Mouse (Mus musculus) lung, postnatal 10 days (tissue): ENCODE results near the gene Abat.

Experiments used
- DNase-seq: peaks from one replicate; pipeline ENCODE4 v3.0.0; 2021

Abat gene

GRCm38 (mm10) chr16:8576901-8577300, 63.7 kb downstream of the Abat start:
- DNase-seq, result no peak

GRCm38 (mm10) chr16:8578326-8578725, 65.1 kb downstream of the Abat start:
- no peak for DNase-seq

GRCm38 (mm10) chr16:8579546-8579945, 66.3 kb downstream of the Abat start:
- DNase-seq, result no peak

- DNase-seq, result no peak
Measured at GRCm38 (mm10) chr16:8581661-8582239, 68.5 kb downstream of the Abat start.

GRCm38 (mm10) chr16:8582579-8583295, 69.5 kb downstream of the Abat start:
- DNase-seq, result no peak

GRCm38 (mm10) chr16:8584248-8584647, 71.0 kb downstream of the Abat start:
- DNase-seq, result no peak

- DNase-seq, result no peak
Measured at GRCm38 (mm10) chr16:8585056-8585455, 71.8 kb downstream of the Abat start.

- peak; percentile 47 for DNase-seq
Measured at GRCm38 (mm10) chr16:8595411-8595810, 82.2 kb downstream of the Abat start.

GRCm38 (mm10) chr16:8596336-8596735, 83.1 kb downstream of the Abat start:
- no peak for DNase-seq

GRCm38 (mm10) chr16:8597516-8597915, 84.3 kb downstream of the Abat start:
- DNase-seq, result no peak

- DNase-seq, result no peak
Measured at GRCm38 (mm10) chr16:8603789-8604188, 90.6 kb downstream of the Abat start.

- DNase-seq, result no peak
Measured at GRCm38 (mm10) chr16:8610397-8610796, 97.2 kb downstream of the Abat start.

- DNase-seq, result no peak
Measured at GRCm38 (mm10) chr16:8612214-8613005, 99.2 kb downstream of the Abat start.

GRCm38 (mm10) chr16:8613039-8613438, 99.8 kb downstream of the Abat start:
- no peak for DNase-seq

- no peak for DNase-seq
Measured at GRCm38 (mm10) chr16:8613447-8613846, 100.2 kb downstream of the Abat start.

- DNase-seq, result no peak
Measured at GRCm38 (mm10) chr16:8619659-8620314, 106.6 kb downstream of the Abat start.

- peak; percentile 36 for DNase-seq
Measured at GRCm38 (mm10) chr16:8620315-8621115, 107.3 kb downstream of the Abat start.

GRCm38 (mm10) chr16:8630419-8630818, 117.2 kb downstream of the Abat start:
- DNase-seq, result no peak

GRCm38 (mm10) chr16:8631428-8631827, 118.2 kb downstream of the Abat start:
- DNase-seq, result no peak

GRCm38 (mm10) chr16:8636867-8637216, 123.6 kb downstream of the Abat start:
- peak; percentile 12 for DNase-seq

GRCm38 (mm10) chr16:8637217-8638051, 124.2 kb downstream of the Abat start, which contains the start of the genes Pmm2 and Tmem186:
Gene Pmm2, plus strand, starts transcription at chr16:8637674.
Gene Tmem186, minus strand, starts transcription at chr16:8637712.
- DNase-seq, result peak; percentile 90
